8 mouse cellular contexts compared by ENCODE assay signal in genomic region chr11:53796409-53797151, GRCm38 (mm10). TPM values are rescaled to one million over a fixed set of nuclear protein-coding genes. Genes with fewer than 3 reads are reported as not detected.
DNase-seq lines count a peak whose midpoint lies in the region; ATAC-seq lines count a peak whose summit lies in the region.
"Had no signal": no experiment of that assay in that cellular context is flagged by ENCODE, and none has a peak within 500 bp of the region (broad histone marks: within the 10 kb centered on the region; RNA-seq: fewer than 3 reads in every experiment).

No protein-coding gene starts in this region.

- intact Hi-C loops in heart, postnatal 25 days (cut with DNase I): no loop called here

- H3K27ac ChIP-seq in liver, embryonic 15.5 days (replicated peaks): peak overlapping the region; percentile 90
- H3K27ac ChIP-seq: limb, embryonic 15.5 days had no signal

- H3K4me2 ChIP-seq in liver, embryonic 15.5 days: no peak overlapping the region; the same call in 1 of the 2 replicates
- H3K4me2 ChIP-seq: limb, embryonic 15.5 days had no signal

- no peak overlapping the region for H3K4me3 ChIP-seq in liver, embryonic 15.5 days (replicated peaks)
- H3K4me3 ChIP-seq: limb, embryonic 15.5 days had no signal

- H3K36me3 ChIP-seq in liver, embryonic 15.5 days (replicated peaks): no peaks in the 10 kb centered on the region
- H3K36me3 ChIP-seq: limb, embryonic 15.5 days had no signal

- peaks cover 45% of the 10 kb centered on the region for H3K4me1 ChIP-seq in liver, embryonic 15.5 days (replicated peaks)

- H3K9me3 ChIP-seq in liver, embryonic 15.5 days (replicated peaks): no peaks in the 10 kb centered on the region
- H3K9me3 ChIP-seq: limb, embryonic 15.5 days had no signal

- no peaks in the 10 kb centered on the region for H3K27me3 ChIP-seq in liver, embryonic 15.5 days
- H3K27me3 ChIP-seq: limb, embryonic 15.5 days had no signal

- 39% methylated on average over 12 of the region's 12 CpGs for WGBS in liver, embryonic 15.5 days (ENCODE audit: insufficient replicate concordance)

- no peak overlapping the region for H3K9ac ChIP-seq in liver, embryonic 15.5 days
- H3K9ac ChIP-seq: limb, embryonic 15.5 days had no signal

- peak; percentile 35 to 46 for DNase-seq in right cerebral cortex, postnatal 10 days (ENCODE audit: low spot score in 2 of 2)
- DNase-seq in right cerebral cortex, adult 2 months (ENCODE audit: low spot score in 2 of 2): no peak
- peak; percentile 47 for DNase-seq in brain, adult 2 months (ENCODE audit: low read depth, low spot score)
- DNase-seq in heart, postnatal 25 days (ENCODE audit: low spot score): peak; percentile 69
- DNase-seq in cerebellum, adult 9-10 months: no peak
- no peak for DNase-seq in cerebellum, adult 9-11 months

- ATAC-seq in liver, embryonic 15.5 days (ENCODE audit: insufficient read depth): peak; percentile 41

RNA-seq across cellular contexts. Expression of gene Gm17334, which starts 23.6 kb away (rescaled TPM):
- under 1 TPM in 1 of 2 experiments, not detected in 1; 0.31 TPM for total RNA-seq in heart, postnatal 25 days (2021)
- 0.16 TPM in 1 of 2 replicates, not detected in the other for polyA plus RNA-seq in liver, embryonic 15.5 days (2015; fragmentation: Nextera tagmentation; extraction: Ambion mirVana)

RNA-seq across cellular contexts. Expression of gene Irf1, which starts 26.8 kb away (rescaled TPM):
- 10 to 100 TPM; 13.7 to 21.1 TPM for total RNA-seq in heart, postnatal 25 days (2021)
- polyA plus RNA-seq in liver, embryonic 15.5 days (2015; fragmentation: Nextera tagmentation; extraction: Ambion mirVana): 11.9 and 13.6 TPM in 2 replicates

Comparison
In these comparisons a context has a peak if more than half of its experiments do, and no peak if none do; other contexts are left out.
1. DNase-seq: peak in right cerebral cortex, postnatal 10 days (2 of 2), brain, adult 2 months (single experiment) and heart, postnatal 25 days (single experiment); none in right cerebral cortex, adult 2 months (0 of 2), cerebellum, adult 9-10 months (single experiment) and cerebellum, adult 9-11 months (single experiment).